Mouse (Mus musculus) induced T-regulatory cell, adult 2 months (primary cell): ENCODE measurements at regions not wholly inside any gene's neighbourhood (a gene's known extent, or its start where the extent isn't known, plus 50 kb on each side); places are given as distances from the start of the nearest gene placed in this dataset.

ENCODE experiments used
- DNase-seq: peaks from one replicate; pipeline ENCODE4 v3.0.0-alpha.2; 2012; ENCODE audit warnings: low read depth

GRCm38 (mm10) chr3:18934891-18935290 is 693.6 kb downstream of the 1700064H15Rik start:
- no peak for DNase-seq

GRCm38 (mm10) chr3:18937333-18938122 is 690.9 kb downstream of the 1700064H15Rik start:
- no peak for DNase-seq

GRCm38 (mm10) chr3:18941301-18942177 is 686.9 kb downstream of the 1700064H15Rik start:
- no peak for DNase-seq

GRCm38 (mm10) chr3:18960341-18960740 is 668.1 kb downstream of the 1700064H15Rik start:
- DNase-seq = no peak

- no peak for DNase-seq
Measured at GRCm38 (mm10) chr3:18988662-18989061, 639.8 kb downstream of the 1700064H15Rik start.

GRCm38 (mm10) chr3:18989577-18990240 is 638.8 kb downstream of the 1700064H15Rik start:
- DNase-seq = no peak

GRCm38 (mm10) chr3:19000179-19000578 is 628.3 kb downstream of the 1700064H15Rik start:
- no peak for DNase-seq

- no peak for DNase-seq
Measured at GRCm38 (mm10) chr3:19002056-19002455, 626.4 kb downstream of the 1700064H15Rik start.

- DNase-seq = no peak
Measured at GRCm38 (mm10) chr3:19004792-19005191, 623.7 kb downstream of the 1700064H15Rik start.

- DNase-seq = no peak
Measured at GRCm38 (mm10) chr3:19044566-19044965, 583.9 kb downstream of the 1700064H15Rik start.

GRCm38 (mm10) chr3:19045933-19046332 is 582.5 kb downstream of the 1700064H15Rik start:
- DNase-seq = no peak

- no peak for DNase-seq
Measured at GRCm38 (mm10) chr3:19046610-19047009, 581.9 kb downstream of the 1700064H15Rik start.

- no peak for DNase-seq
Measured at GRCm38 (mm10) chr3:19055961-19056360, 572.5 kb downstream of the 1700064H15Rik start.

- no peak for DNase-seq
Measured at GRCm38 (mm10) chr3:19056623-19057022, 571.9 kb downstream of the 1700064H15Rik start.

GRCm38 (mm10) chr3:19059906-19060870 is 568.3 kb downstream of the 1700064H15Rik start:
- DNase-seq = no peak

GRCm38 (mm10) chr3:19061488-19062248 is 566.8 kb downstream of the 1700064H15Rik start:
- no peak for DNase-seq

- DNase-seq = peak; percentile 34
Measured at GRCm38 (mm10) chr3:19062249-19062859, 566.1 kb downstream of the 1700064H15Rik start.

- DNase-seq = no peak
Measured at GRCm38 (mm10) chr3:19067141-19067757, 561.2 kb downstream of the 1700064H15Rik start.
